Mouse (Mus musculus): ENCODE data around the gene Mrgpra2b.
"Not testable (repeated sequence)": the region's sequence is repeated elsewhere in the genome, so short reads cannot be mapped to it uniquely, and the experiment has no call there.

Gene Mrgpra2b

DNA sequence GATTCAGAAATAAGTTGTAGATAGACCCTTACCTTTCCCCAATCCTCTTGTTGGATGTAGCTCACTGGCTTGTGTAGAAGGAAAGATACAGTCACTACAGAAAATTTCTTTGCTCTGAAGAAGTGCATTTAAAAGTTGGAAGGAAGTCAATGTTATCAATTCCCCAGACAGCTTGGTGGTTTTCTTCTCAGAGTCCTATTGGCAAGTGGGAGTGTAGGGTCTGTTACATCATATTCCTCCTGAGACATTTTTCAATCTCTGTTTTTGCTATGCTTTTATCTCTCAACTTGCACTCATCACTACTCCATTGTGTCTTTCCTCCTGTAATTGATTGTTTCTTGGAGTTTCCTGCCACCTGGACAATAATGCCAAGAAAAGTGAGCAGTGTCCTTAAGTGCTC lies at the start of gene Mrgpra2b:
Mrgpra2b (minus strand) TSS at position 101 of the 400 bp plus-strand sequence.
- no peak for ATAC-seq (ENCODE audit: insufficient number of reproducible peaks, low FRiP score, low TSS enrichment)

DNA sequence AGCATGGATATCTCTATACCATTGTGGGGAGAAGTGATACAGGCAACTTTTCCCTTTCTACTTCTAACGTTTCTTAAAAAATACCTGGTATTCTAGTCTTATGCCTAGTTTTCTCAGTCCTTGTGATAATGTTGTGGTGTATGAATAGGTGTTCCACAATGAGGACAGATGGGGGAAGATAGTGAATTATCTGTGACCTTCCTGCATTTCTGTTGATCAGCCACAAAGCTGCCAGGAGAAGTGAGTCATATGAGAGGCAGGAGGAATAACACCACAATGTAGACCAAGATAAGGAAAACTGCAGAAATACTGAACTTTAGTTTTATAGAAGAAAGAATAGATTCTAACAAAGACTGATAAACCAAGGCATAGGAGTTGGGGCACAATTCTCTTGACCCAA lies 12.3 kb downstream of the Mrgpra2b start:
- ATAC-seq (ENCODE audit: insufficient number of reproducible peaks, low FRiP score, low TSS enrichment): no peak

DNA sequence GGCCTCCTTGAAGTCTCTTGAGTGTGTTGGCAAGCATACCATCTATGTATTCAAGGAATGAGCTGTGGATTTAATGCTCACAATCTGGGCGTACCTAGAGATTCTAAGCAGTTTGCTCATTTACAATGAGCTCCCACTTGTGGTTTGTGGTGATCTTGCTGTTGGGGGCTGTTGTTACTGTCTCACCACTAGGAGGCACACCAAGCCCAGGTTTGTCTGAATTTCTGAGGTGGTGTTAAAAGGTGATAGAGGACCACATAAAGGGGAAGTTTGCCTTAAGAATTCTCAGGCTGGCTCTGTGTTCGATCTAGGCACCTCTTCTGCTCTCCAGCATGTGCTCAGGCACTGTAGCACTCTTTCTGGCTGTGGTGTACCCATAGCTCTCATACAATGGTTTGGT lies 13.6 kb downstream of the Mrgpra2b start:
- ATAC-seq (ENCODE audit: insufficient number of reproducible peaks, low FRiP score, low TSS enrichment): no peak

DNA sequence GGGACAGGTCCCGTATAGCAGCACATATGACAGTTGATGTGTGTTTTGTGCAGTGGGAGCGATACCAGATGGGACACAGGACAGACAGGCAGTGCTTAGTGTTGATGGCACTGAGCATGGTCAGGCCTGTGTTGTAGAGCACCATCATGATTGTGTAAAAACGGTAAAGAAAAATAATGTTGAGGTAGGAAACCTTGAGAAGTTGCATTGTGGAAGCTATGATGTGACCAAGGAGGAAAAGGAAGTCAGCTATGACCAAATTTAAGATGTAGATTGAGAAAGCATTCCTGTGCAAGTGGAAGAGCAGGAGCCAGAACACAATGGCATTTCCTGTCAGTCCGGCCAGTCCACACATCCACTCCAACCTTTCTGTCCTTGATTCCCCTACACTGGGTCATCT lies 25.7 kb downstream of the Mrgpra2b start:
- ATAC-seq (ENCODE audit: insufficient number of reproducible peaks, low FRiP score, low TSS enrichment): no peak

DNA sequence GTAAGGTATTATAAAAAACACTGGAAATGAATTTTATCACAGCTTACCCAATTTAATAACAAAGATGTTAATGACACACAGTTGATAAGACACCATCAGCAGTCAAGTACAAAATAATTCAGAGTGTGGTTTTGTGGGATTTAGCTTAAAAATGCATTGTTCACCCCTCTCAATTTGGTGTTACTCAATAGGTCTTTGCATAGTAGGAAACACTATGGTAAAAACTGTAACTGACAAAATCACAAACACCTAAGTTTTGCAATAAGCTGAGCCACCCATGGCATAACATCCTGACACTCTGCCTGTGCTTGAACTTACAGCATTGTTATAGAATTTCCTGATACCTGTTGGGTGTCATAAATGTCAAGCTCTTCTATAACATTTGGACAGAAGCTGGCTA lies 37.4 kb downstream of the Mrgpra2b start:
- not testable (repeated sequence) for ATAC-seq (ENCODE audit: insufficient number of reproducible peaks, low FRiP score, low TSS enrichment)

DNA sequence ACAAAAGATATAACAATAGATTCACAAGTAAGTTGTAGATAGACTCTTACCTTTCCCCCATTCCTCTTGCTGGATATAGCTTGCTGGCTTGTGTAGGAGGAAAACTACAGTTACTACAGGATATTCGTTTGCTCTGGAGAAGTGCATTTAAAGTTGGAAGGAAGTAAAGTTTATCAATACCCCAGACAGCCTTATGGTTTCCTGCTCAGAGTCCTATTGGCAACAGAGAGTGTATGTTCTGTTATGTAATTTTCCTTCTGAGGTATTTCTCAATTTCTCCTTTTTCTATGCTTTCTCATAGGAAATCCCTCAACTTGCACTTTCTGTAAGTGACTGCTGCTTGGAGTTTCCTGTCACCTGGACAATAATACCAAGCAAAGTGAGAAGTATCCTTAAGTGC lies 39.2 kb downstream of the Mrgpra2b start:
- not testable (repeated sequence) for ATAC-seq (ENCODE audit: insufficient number of reproducible peaks, low FRiP score, low TSS enrichment)

DNA sequence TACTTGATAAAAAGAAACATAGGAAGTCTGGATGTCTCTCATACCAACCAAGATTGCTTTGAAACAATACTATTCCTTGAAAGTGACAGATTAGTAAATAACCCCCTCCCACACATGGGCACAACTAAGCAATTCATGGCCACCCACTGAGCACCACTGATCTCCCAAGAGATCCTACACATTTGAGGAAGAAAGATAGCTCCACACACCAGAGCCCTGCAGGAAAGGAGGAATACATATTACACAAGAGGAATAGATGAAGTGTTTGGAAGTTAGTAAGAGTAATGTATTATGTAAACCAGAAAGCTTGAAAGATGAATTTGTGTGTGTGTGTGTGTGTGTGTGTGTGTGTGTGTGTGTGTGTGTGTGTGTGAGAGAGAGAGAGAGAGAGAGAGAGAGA lies 45.5 kb downstream of the Mrgpra2b start:
- ATAC-seq (ENCODE audit: insufficient number of reproducible peaks, low FRiP score, low TSS enrichment): not testable (repeated sequence)

DNA sequence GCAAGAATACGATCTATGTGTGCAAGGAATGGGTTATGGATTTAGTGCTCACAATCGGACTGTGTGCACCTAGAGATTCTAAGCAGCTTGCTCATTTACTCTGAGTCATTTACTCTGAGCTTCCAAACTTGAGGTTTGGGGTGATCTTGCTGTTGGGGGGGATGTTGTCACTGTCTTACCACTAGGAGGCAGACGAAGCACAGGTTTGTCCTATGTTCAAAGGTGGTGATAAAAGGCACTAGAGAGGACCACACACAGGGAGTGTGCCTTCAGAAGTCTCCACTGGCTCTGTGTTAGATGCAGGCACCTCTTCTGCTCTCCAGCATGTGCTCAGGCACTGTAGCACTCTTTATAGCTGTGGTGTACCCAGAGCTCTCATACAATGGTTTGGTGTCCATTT lies 54.8 kb downstream of the Mrgpra2b start:
- not testable (repeated sequence) for ATAC-seq (ENCODE audit: insufficient number of reproducible peaks, low FRiP score, low TSS enrichment)

DNA sequence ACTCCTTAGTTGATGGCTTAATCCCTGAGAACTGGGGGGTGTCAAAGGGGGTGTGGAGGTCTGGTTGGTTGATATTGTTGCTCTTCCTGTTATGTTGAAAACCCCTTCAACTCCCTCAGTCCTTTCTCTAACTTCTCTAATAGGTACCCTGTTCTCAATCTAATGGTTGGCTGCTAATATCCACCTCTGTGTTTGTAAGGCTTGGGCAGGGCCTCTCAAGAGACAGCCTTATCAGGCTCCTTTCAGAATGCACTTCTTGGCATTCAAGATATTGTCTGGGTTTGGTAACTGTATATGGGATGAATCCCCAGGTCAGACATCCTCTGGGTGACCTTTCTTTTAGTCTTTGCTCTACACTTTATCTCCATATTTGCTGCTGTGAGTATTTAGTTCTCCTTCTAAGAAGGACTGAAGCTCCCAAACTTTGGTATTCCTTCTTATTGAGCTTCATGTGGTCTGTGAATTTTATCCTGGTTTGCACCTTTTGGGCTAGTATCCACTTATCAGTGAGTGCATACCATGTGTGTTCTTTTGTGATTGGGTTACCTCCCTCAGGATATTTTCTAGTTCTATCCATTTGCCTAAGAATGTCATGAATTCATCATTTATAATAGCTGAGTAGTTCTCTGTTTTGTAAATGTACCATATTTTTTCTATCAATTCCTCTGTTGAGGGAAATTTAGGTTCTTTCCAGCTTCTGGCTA lies 63.2 kb downstream of the Mrgpra2b start:
- ATAC-seq (ENCODE audit: insufficient number of reproducible peaks, low FRiP score, low TSS enrichment): not testable (repeated sequence)

DNA sequence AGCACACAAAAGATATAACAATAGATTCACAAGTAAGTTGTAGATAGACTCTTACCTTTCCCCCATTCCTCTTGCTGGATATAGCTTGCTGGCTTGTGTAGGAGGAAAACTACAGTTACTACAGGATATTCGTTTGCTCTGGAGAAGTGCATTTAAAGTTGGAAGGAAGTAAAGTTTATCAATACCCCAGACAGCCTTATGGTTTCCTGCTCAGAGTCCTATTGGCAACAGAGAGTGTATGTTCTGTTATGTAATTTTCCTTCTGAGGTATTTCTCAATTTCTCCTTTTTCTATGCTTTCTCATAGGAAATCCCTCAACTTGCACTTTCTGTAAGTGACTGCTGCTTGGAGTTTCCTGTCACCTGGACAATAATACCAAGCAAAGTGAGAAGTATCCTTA lies 76.6 kb downstream of the Mrgpra2b start, which contains the start of gene Mrgpra2a:
Mrgpra2a (minus strand) TSS at position 125 of the 400 bp plus-strand sequence.
- ATAC-seq (ENCODE audit: insufficient number of reproducible peaks, low FRiP score, low TSS enrichment): not testable (repeated sequence)

DNA sequence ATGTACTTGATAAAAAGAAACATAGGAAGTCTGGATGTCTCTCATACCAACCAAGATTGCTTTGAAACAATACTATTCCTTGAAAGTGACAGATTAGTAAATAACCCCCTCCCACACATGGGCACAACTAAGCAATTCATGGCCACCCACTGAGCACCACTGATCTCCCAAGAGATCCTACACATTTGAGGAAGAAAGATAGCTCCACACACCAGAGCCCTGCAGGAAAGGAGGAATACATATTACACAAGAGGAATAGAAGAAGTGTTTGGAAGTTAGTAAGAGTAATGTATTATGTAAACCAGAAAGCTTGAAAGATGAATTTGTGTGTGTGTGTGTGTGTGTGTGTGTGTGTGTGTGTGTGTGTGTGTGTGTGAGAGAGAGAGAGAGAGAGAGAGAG lies 82.9 kb downstream of the Mrgpra2b start:
- ATAC-seq (ENCODE audit: insufficient number of reproducible peaks, low FRiP score, low TSS enrichment): not testable (repeated sequence)

DNA sequence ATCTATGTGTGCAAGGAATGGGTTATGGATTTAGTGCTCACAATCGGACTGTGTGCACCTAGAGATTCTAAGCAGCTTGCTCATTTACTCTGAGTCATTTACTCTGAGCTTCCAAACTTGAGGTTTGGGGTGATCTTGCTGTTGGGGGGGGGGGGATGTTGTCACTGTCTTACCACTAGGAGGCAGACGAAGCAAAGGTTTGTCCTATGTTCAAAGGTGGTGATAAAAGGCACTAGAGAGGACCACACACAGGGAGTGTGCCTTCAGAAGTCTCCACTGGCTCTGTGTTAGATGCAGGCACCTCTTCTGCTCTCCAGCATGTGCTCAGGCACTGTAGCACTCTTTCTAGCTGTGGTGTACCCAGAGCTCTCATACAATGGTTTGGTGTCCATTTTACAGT lies 92.2 kb downstream of the Mrgpra2b start:
- not testable (repeated sequence) for ATAC-seq (ENCODE audit: insufficient number of reproducible peaks, low FRiP score, low TSS enrichment)

DNA sequence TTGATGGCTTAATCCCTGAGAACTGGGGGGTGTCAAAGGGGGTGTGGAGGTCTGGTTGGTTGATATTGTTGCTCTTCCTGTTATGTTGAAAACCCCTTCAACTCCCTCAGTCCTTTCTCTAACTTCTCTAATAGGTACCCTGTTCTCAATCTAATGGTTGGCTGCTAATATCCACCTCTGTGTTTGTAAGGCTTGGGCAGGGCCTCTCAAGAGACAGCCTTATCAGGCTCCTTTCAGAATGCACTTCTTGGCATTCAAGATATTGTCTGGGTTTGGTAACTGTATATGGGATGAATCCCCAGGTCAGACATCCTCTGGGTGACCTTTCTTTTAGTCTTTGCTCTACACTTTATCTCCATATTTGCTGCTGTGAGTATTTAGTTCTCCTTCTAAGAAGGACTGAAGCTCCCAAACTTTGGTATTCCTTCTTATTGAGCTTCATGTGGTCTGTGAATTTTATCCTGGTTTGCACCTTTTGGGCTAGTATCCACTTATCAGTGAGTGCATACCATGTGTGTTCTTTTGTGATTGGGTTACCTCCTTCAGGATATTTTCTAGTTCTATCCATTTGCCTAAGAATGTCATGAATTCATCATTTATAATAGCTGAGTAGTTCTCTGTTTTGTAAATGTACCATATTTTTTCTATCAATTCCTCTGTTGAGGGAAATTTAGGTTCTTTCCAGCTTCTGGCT lies 100.7 kb downstream of the Mrgpra2b start:
- not testable (repeated sequence) for ATAC-seq (ENCODE audit: insufficient number of reproducible peaks, low FRiP score, low TSS enrichment)
